Mouse (Mus musculus): ENCODE results near the gene Itpr2. TPM values are rescaled to one million over a fixed set of nuclear protein-coding genes. Genes with fewer than 3 reads are reported as not detected.

Gene Itpr2
- polyA plus RNA-seq, 1 experiment, result 1.5 TPM

DNA sequence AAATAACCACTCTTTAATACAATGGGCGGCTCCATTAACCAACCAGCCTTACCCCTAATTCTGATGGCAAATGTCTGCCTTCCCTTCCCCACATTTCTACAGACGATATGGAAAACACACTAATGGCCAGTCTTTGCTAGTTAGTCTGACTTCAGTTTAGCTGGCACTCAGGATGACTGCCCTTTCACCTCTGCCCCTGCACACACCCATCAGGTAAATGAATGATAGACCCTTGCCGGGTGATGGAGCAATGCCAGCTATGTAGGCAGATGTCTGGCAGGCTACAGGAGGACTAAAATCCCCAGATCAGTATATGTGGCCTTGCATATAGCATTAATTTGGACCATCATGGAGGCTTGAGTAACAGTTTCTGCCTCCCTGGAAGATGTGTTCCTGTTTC lies 168.5 kb downstream of the Itpr2 start:
- Histone ChIP-seq H3K4me1 (peaks cover 24% of the 10 kb centered on the region), H3K9me3 (no peaks in the 10 kb centered on the region), H3K4me3 (replicated peaks) (no peak overlapping the region), H3K36me3 (replicated peaks; ENCODE audit: low read length) (peaks cover 64% of the 10 kb centered on the region), H3K27me3 (replicated peaks) (no peaks in the 10 kb centered on the region)
- TF ChIP-seq GATA1 (IDR thresholded peaks at IDR 0.05; ENCODE audit: borderline replicate concordance, low read length) (no peak), FLI1 (IDR thresholded peaks at IDR 0.05; ENCODE audit: low read length) (no peak)

DNA sequence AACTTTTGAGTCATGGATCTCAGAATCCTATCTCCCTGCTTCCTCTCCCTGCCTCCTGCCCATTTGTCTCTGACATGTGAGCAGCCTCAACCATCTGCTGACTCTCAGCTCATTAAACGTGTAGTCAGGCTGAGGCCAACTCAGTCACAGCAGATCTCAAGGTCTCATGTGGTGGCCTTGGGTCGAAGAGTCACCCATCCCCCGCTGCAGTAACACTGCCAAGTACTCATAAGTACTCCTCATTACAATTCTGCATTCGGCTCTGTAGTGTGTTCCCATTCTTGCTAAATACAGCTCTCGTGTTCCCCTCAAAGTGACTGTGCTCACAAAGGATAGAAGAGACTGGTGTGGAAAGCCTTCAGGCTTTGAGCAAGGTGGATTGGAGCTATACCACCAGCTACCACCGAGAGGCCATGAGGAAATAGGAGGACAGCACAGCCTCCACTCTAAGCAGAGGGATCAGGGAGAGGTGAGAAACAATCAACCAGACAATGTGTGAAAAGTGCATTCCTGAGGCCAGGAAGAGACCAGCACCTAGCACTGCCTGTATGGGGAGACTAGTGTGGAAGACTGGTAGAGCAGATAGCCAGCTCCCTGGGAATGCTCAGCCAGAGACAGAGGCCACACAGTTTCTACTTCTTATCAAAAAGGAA lies 170.9 kb downstream of the Itpr2 start:
- Histone ChIP-seq H3K4me1 (peaks cover 20% of the 10 kb centered on the region), H3K27me3 (replicated peaks) (no peaks in the 10 kb centered on the region), H3K36me3 (replicated peaks; ENCODE audit: low read length) (peaks cover 75% of the 10 kb centered on the region), H3K9me3 (no peaks in the 10 kb centered on the region), H3K4me3 (replicated peaks) (no peak overlapping the region)
- TF ChIP-seq FLI1 (IDR thresholded peaks at IDR 0.05; ENCODE audit: low read length) (no peak), GATA1 (IDR thresholded peaks at IDR 0.05; ENCODE audit: borderline replicate concordance, low read length) (no peak)

DNA sequence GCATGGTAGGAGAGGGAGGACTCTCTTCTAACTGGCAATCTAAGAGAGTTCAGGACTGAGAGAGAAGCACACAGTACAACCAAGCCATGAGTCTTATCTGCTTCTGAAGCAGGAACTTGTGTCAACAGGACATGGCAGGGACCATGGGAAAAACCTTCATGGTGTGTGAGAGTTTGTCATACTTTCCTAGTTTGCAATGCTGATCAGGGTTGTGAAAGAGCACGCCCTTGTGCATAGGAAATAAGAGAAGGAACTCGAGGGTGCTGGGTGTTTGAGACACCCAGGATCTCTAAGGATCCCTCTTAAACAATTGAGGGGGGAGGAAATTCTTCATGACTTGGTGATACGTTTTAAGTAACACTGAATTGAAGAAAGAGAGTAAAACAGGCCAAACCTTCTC lies 172.9 kb downstream of the Itpr2 start:
- Histone ChIP-seq H3K36me3 (replicated peaks; ENCODE audit: low read length) (peaks cover 78% of the 10 kb centered on the region), H3K4me1 (peaks cover 16% of the 10 kb centered on the region)
- TF ChIP-seq FLI1 (IDR thresholded peaks at IDR 0.05; ENCODE audit: low read length) (no peak), GATA1 (IDR thresholded peaks at IDR 0.05; ENCODE audit: borderline replicate concordance, low read length) (no peak)

GRCm38 (mm10) chr6:146326631-146327030 lies 175.4 kb downstream of the Itpr2 start:
- Histone ChIP-seq H3K4me1 (peaks cover 14% of the 10 kb centered on the region), H3K9me3 (no peaks in the 10 kb centered on the region), H3K4me3 (replicated peaks) (no peak overlapping the region), H3K27me3 (replicated peaks) (no peaks in the 10 kb centered on the region), H3K36me3 (replicated peaks; ENCODE audit: low read length) (peaks cover 92% of the 10 kb centered on the region)
- no peak for TF ChIP-seq GATA1 (IDR thresholded peaks at IDR 0.05; ENCODE audit: borderline replicate concordance, low read length)
- TF ChIP-seq FLI1 (IDR thresholded peaks at IDR 0.05; ENCODE audit: low read length), result no peak

More for the DNA sequence above, 172.9 kb downstream of the Itpr2 start:
- Histone ChIP-seq H3K9me3 (no peaks in the 10 kb centered on the region), H3K4me3 (replicated peaks) (no peak overlapping the region), H3K27me3 (replicated peaks) (no peaks in the 10 kb centered on the region)

DNA sequence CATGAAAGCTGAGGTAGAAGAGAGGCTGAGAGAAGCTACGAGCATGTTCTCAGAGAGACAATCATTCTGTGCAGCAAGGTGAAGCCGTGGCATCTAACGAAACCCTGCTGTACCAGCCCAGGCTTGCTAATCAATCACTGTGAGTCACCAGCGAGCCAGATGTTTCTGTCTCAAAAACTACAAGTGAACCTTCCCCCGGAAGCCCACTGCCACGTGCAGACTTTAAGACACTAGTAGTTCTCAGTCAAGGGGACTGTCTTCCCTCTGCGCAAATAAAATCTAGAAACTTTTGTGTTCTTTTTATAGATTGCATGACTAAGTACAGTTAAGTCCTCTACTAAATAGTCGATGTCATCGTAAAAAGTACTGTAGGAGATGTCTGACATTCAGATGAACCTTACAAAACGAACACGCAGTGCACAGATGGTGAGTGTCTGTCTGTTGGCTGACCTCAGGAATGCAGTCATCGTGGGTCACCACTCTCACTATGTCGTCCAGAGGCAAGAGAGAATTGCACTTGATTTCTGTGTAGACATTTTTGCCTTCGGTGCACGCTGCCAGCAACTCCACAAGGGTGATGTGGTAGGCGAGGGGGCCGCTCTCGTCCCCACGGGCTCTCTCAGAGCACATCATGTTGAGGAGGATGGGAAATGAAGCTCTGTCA lies 177.3 kb downstream of the Itpr2 start:
- Histone ChIP-seq H3K4me1 (peaks cover 14% of the 10 kb centered on the region; the same call in 1 of the 2 replicates), H3K36me3 (replicated peaks; ENCODE audit: low read length) (peaks cover 98% of the 10 kb centered on the region)

DNA sequence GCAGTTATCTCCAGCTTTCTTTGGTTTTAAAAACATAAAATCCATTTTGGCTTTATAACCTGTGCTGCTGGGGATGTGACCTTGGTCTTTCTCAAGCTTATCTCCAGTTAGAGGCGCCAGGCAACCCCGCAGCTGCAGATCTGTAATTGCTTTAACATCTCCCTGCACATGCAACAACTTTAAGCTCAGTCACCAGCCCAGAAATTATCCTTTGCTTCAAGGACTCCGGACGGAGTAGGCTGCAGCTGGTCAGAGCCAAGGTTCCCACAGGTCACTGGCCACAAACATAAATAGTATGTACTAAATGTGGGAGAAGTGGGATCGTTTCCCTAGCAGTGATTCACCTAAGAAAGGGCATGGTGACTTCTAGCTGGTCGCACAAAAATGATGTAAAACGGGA lies 179.5 kb downstream of the Itpr2 start:
- H3K27me3 ChIP-seq (replicated peaks), result no peaks in the 10 kb centered on the region
- H3K36me3 ChIP-seq (replicated peaks; ENCODE audit: low read length), result peaks cover 98% of the 10 kb centered on the region
- no peak overlapping the region for H3K4me3 ChIP-seq (replicated peaks)
- no peak for TF ChIP-seq FLI1 (IDR thresholded peaks at IDR 0.05; ENCODE audit: low read length)
- no peak for TF ChIP-seq GATA1 (IDR thresholded peaks at IDR 0.05; ENCODE audit: borderline replicate concordance, low read length)
- peaks cover 14% of the 10 kb centered on the region; the same call in 1 of the 2 replicates for H3K4me1 ChIP-seq
- H3K9me3 ChIP-seq, result peaks cover 15% of the 10 kb centered on the region

More for the DNA sequence above, 177.3 kb downstream of the Itpr2 start:
- H3K4me3 ChIP-seq (replicated peaks), result no peak overlapping the region
- TF ChIP-seq FLI1 (IDR thresholded peaks at IDR 0.05; ENCODE audit: low read length), result no peak
- no peak for TF ChIP-seq GATA1 (IDR thresholded peaks at IDR 0.05; ENCODE audit: borderline replicate concordance, low read length)
- H3K27me3 ChIP-seq (replicated peaks), result no peaks in the 10 kb centered on the region
- peaks cover 15% of the 10 kb centered on the region for H3K9me3 ChIP-seq

GRCm38 (mm10) chr6:146321951-146322350 lies 180.1 kb downstream of the Itpr2 start:
- peaks cover 98% of the 10 kb centered on the region for H3K36me3 ChIP-seq (replicated peaks; ENCODE audit: low read length)
- TF ChIP-seq GATA1 (IDR thresholded peaks at IDR 0.05; ENCODE audit: borderline replicate concordance, low read length) (no peak), FLI1 (IDR thresholded peaks at IDR 0.05; ENCODE audit: low read length) (no peak)
- peaks cover 15% of the 10 kb centered on the region for H3K9me3 ChIP-seq
- peaks cover 14% of the 10 kb centered on the region; the same call in 1 of the 2 replicates for H3K4me1 ChIP-seq
- H3K27me3 ChIP-seq (replicated peaks), result no peaks in the 10 kb centered on the region
- no peak overlapping the region for H3K4me3 ChIP-seq (replicated peaks)

DNA sequence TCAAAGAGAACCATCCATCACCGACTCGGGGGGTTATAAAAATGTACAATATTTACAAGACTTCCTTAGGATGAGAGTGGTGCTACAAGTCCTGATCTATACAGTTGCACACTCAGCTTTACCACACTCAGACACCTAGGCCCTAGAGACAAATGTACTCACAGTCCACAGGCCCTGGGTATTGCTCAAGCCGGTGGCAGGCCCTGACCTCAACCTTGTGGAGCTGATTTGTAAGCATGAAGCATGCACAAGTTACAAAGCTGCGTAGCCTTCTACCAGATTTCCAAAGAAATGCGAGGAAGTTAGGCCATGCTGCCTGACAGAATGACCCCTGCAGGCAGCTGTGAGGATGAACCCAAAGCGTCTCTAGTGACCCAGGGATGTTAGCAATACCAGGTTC lies 185.6 kb downstream of the Itpr2 start:
- H3K4me1 ChIP-seq, result peaks cover 15% of the 10 kb centered on the region; the same call in 1 of the 2 replicates
- no peaks in the 10 kb centered on the region for H3K27me3 ChIP-seq (replicated peaks)
- no peak overlapping the region for H3K4me3 ChIP-seq (replicated peaks)
- H3K36me3 ChIP-seq (replicated peaks; ENCODE audit: low read length), result peaks cover 98% of the 10 kb centered on the region
- peaks cover 22% of the 10 kb centered on the region for H3K9me3 ChIP-seq
- TF ChIP-seq FLI1 (IDR thresholded peaks at IDR 0.05; ENCODE audit: low read length), result no peak
- no peak for TF ChIP-seq GATA1 (IDR thresholded peaks at IDR 0.05; ENCODE audit: borderline replicate concordance, low read length)

DNA sequence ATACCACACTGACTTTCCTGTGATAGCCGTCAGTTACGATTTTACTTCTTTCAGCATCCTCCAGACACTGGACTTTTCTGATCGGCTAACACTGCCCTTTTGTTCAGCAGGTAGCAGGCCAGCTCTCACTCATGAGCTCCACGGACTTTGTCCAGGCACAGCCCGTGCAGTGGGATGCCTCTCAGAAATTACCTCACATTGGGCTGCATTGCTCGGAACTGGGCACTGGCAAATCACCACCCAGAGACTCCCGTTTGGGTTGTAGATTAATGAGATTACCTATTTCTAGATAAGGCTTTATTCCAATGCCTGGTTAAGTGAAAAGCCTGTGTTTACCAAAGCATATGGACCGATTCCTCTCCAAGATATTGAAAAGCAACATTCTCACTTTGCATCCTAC lies 186.9 kb downstream of the Itpr2 start:
- TF ChIP-seq FLI1 (IDR thresholded peaks at IDR 0.05; ENCODE audit: low read length) (no peak), GATA1 (IDR thresholded peaks at IDR 0.05; ENCODE audit: borderline replicate concordance, low read length) (no peak)
- Histone ChIP-seq H3K27me3 (replicated peaks) (no peaks in the 10 kb centered on the region), H3K36me3 (replicated peaks; ENCODE audit: low read length) (peaks cover 98% of the 10 kb centered on the region), H3K4me1 (peaks cover 6% of the 10 kb centered on the region; the same call in 1 of the 2 replicates), H3K4me3 (replicated peaks) (no peak overlapping the region), H3K9me3 (peaks cover 10% of the 10 kb centered on the region; the same call in 1 of the 2 replicates)

GRCm38 (mm10) chr6:146314304-146314703 lies 187.7 kb downstream of the Itpr2 start:
- Histone ChIP-seq H3K27me3 (replicated peaks) (no peaks in the 10 kb centered on the region), H3K4me1 (peaks cover 12% of the 10 kb centered on the region), H3K9me3 (0 out of 2 replicates have a peak, but pooled peaks cover 8% of the 10 kb centered on the region), H3K4me3 (replicated peaks) (no peak overlapping the region), H3K36me3 (replicated peaks; ENCODE audit: low read length) (peaks cover 97% of the 10 kb centered on the region)
- TF ChIP-seq GATA1 (IDR thresholded peaks at IDR 0.05; ENCODE audit: borderline replicate concordance, low read length) (no peak), FLI1 (IDR thresholded peaks at IDR 0.05; ENCODE audit: low read length) (no peak)

Data from megakaryocyte, embryonic 14.5 days (primary cell).